Mouse (Mus musculus): ENCODE measurements around the gene Atp6v0d1. TPM values are rescaled to one million over a fixed set of nuclear protein-coding genes. Genes with fewer than 3 reads are reported as not detected.

Gene Atp6v0d1
- total and polyA plus RNA-seq, 3 experiments, result 48.8 to 53.6 (median 51.0) TPM

GRCm38 (mm10) chr8:105606189-105607023 is 40.6 kb upstream of the Atp6v0d1 start:
- peaks cover 7 to 36% of the 10 kb centered on the region in 2 experiments for H3K4me1 ChIP-seq (ENCODE audit: control insufficient read depth in 1 of 2, insufficient read depth in 2 of 2)
- no peaks in the 10 kb centered on the region for H3K9me3 ChIP-seq (replicated peaks; ENCODE audit: low read length)
- no peak for DNase-seq (ENCODE audit: extremely low read depth)
- H3K4me2 ChIP-seq (ENCODE audit: insufficient read depth, low read depth, poor library complexity, severe bottlenecking), result peak overlapping the region; percentile 93
- H3K27ac ChIP-seq (ENCODE audit: insufficient read depth, low read depth), result no peak overlapping the region
- no peaks in the 10 kb centered on the region for H3K79me2 ChIP-seq (replicated peaks; ENCODE audit: control insufficient read depth, extremely low read depth, insufficient read depth, poor library complexity, severe bottlenecking)
- peaks cover 5% of the 10 kb centered on the region for H3K27me3 ChIP-seq (replicated peaks)
- dilution Hi-C loops (cut with MboI; ENCODE audit: extremely low pct_ligation_motif_present, extremely low pct_unique_long_range_greater_than_20kb, low sequenced_read_pairs) (no loop called here), in situ Hi-C loops (cut with MboI; ENCODE audit: low pct_ligation_motif_present, low pct_unique_long_range_greater_than_20kb, low sequenced_read_pairs) (no loop called here)
- no peak for TF ChIP-seq MAX (IDR thresholded peaks at IDR 0.05; ENCODE audit: low read length)
- TF ChIP-seq ELF1 (IDR thresholded peaks at IDR 0.05; ENCODE audit: low read depth, low read length), result peak; percentile 48; the same call in 1 of the 2 replicates
- 0 out of 2 replicates have a peak, but pooled peaks have one; percentile 29 for TF ChIP-seq MAZ (IDR thresholded peaks at IDR 0.05; ENCODE audit: low read depth, low read length)
- no peak for TF ChIP-seq KAT2A (IDR thresholded peaks at IDR 0.05; ENCODE audit: insufficient replicate concordance, low read length)
- peak; percentile 59; the same call in 1 of the 2 replicates for TF ChIP-seq MEF2A (IDR thresholded peaks at IDR 0.05; ENCODE audit: borderline replicate concordance, low read depth, low read length)
- no peak for TF ChIP-seq ZMIZ1 (IDR thresholded peaks at IDR 0.05; ENCODE audit: low read depth, low read length)
- no peak for TF ChIP-seq E2F4 (IDR thresholded peaks at IDR 0.05; ENCODE audit: insufficient replicate concordance, low read depth, low read length)
- TF ChIP-seq CHD2 (IDR thresholded peaks at IDR 0.05; ENCODE audit: low read length), result 0 out of 2 replicates have a peak, but pooled peaks have one; percentile 21
- peak; percentile 56 for TF ChIP-seq SIN3A (IDR thresholded peaks at IDR 0.05; ENCODE audit: low read length)
- TF ChIP-seq TCF12 (IDR thresholded peaks at IDR 0.05; ENCODE audit: low read depth, low read length), result no peak
- peak; percentile 78 for TF ChIP-seq MXI1 (IDR thresholded peaks at IDR 0.05; ENCODE audit: low read depth, low read length)
- H3K36me3 ChIP-seq (replicated peaks in 1 of 2; ENCODE audit: control insufficient read depth in 1 of 2, insufficient read depth in 1 of 2, low read length in 1 of 2), result peaks cover 0 to 4% of the 10 kb centered on the region in 2 experiments
- peak overlapping the region; percentile 73; the same call in 1 of the 2 replicates for H3K9ac ChIP-seq (ENCODE audit: insufficient read depth, low read depth)
- H3K4me3 ChIP-seq (replicated peaks in 1 of 3; ENCODE audit: low read depth in 2 of 3, low read length in 2 of 3, poor library complexity in 1 of 3), result peak overlapping the region; percentile 70 to 79 (median 71)

GRCm38 (mm10) chr8:105605491-105606188 is 39.8 kb upstream of the Atp6v0d1 start:
- in situ Hi-C loops (cut with MboI; ENCODE audit: low pct_ligation_motif_present, low pct_unique_long_range_greater_than_20kb, low sequenced_read_pairs) (no loop called here), dilution Hi-C loops (cut with MboI; ENCODE audit: extremely low pct_ligation_motif_present, extremely low pct_unique_long_range_greater_than_20kb, low sequenced_read_pairs) (no loop called here)
- Histone ChIP-seq H3K4me2 (ENCODE audit: insufficient read depth, low read depth, poor library complexity, severe bottlenecking) (peak overlapping the region; percentile 93), H3K9me3 (replicated peaks; ENCODE audit: low read length) (no peaks in the 10 kb centered on the region), H3K27me3 (replicated peaks) (peaks cover 5% of the 10 kb centered on the region), H3K4me3 (replicated peaks in 1 of 3; ENCODE audit: low read depth in 2 of 3, low read length in 2 of 3, poor library complexity in 1 of 3) (peak overlapping the region; percentile 70 to 79 (median 71)), H3K79me2 (replicated peaks; ENCODE audit: control insufficient read depth, extremely low read depth, insufficient read depth, poor library complexity, severe bottlenecking) (no peaks in the 10 kb centered on the region), H3K27ac (ENCODE audit: insufficient read depth, low read depth) (no peak overlapping the region; the same call in 1 of the 2 replicates), H3K36me3 (replicated peaks in 1 of 2; ENCODE audit: control insufficient read depth in 1 of 2, insufficient read depth in 1 of 2, low read length in 1 of 2) (peaks cover 0 to 4% of the 10 kb centered on the region in 2 experiments), H3K4me1 (ENCODE audit: control insufficient read depth in 1 of 2, insufficient read depth in 2 of 2) (peaks cover 7 to 36% of the 10 kb centered on the region in 2 experiments), H3K9ac (ENCODE audit: insufficient read depth, low read depth) (peak overlapping the region; percentile 73)
- 0 out of 2 replicates have a peak, but pooled peaks have one; percentile 2 for TF ChIP-seq ZMIZ1 (IDR thresholded peaks at IDR 0.05; ENCODE audit: low read depth, low read length)
- TF ChIP-seq MYC (IDR thresholded peaks at IDR 0.05; ENCODE audit: low read depth, low read length), result no peak
- no peak for TF ChIP-seq ZNF384 (IDR thresholded peaks at IDR 0.05; ENCODE audit: low read depth, low read length)
- TF ChIP-seq MAX (IDR thresholded peaks at IDR 0.05; ENCODE audit: low read length), result peak; percentile 2; the same call in 1 of the 2 replicates
- DNase-seq (ENCODE audit: extremely low read depth), result no peak
